Mouse (Mus musculus) embryonic fibroblast, embryonic 13.5 days (primary cell): ENCODE measurements around the gene Cct8l1. TPM values are rescaled to one million over a fixed set of nuclear protein-coding genes. Genes with fewer than 3 reads are reported as not detected.

Experiments
- H3K27ac ChIP-seq: 2 replicates; pipeline ENCODE4 v1.5.1; 2012; ENCODE audit warnings: low read length, control low read depth, inconsistent platforms; ENCODE audit not compliant: insufficient read depth
- H3K4me1 ChIP-seq: 2 replicates; pipeline ENCODE4 v1.6.1; 2011; ENCODE audit warnings: low read length; ENCODE audit not compliant: control insufficient read depth, insufficient read depth
- H3K4me3 ChIP-seq: 2 replicates; pipeline ENCODE4 v1.5.1; 2011; ENCODE audit warnings: mild to moderate bottlenecking, control low read depth, low read length; ENCODE audit not compliant: insufficient read depth
- CTCF ChIP-seq: IDR thresholded peaks from 2 replicates; pipeline ENCODE4 v1.5.1; 2011; ENCODE audit warnings: mild to moderate bottlenecking, control low read depth, low read length, moderate library complexity, borderline replicate concordance; ENCODE audit not compliant: insufficient read depth
- POLR2A ChIP-seq: IDR thresholded peaks from 2 replicates; pipeline ENCODE4 v1.6.1; 2011; ENCODE audit warnings: low read depth, mild to moderate bottlenecking, control low read depth, low read length, moderate library complexity
- polyA plus RNA-seq: library from polyadenylated mRNA; stranded (reverse); fragments of >200 nt; gene quantifications from 2 replicates; pipeline ENCODE4 v1.2.4, GENCODE M21; 2011; ENCODE audit warnings: low read depth; ENCODE audit not compliant: missing spikeins, insufficient read length

Cct8l1 gene
- polyA plus RNA-seq, 1 experiment, result not detected

DNA sequence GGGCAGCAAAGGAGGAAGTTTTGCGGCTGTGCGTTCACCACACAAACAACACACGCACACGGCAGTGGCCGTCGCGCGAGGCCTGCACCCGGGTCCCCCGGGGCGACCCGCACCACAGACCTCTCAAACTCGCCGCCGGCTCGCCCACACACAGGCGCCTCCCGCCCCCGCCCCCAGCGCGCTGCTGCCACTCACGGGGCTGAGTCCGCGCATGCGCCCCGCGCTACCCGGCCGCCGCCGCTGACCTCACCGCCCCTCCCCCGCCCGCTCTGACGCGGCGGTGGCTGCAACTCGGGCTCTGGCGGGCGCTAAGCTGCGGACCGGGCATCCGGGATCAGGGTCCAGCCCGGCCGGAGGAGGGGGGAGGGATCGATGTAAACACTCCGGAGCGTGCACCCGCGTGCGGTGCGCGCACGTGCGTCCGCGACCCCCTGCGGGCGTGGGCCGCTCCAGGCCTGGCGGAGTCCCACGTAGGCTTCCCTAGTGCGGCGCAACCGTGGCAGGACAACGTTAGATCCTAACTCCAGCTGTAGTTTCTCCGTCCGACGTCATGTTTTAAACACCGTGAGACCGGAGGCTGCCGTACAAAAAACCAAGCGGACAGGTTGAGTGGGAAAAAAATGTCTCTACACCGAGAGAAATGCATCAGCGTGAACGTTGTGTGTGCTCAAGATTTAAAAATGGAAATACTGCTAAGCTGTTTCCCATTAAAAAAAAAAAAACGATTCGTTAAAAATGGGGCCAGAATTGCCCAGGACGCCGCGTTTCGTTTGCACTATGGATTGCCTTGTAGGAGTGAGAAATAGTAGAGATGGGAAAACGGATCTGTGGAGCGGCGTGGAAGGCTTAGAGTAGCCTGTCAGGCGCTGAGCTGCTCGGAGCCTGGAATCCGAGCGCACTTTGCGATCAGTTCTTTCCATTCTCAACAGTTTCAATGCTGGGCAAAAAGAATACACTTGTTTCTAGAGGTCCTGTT is 16.2 kb upstream of the Cct8l1 start:
- H3K4me1 ChIP-seq, result peaks cover 2% of the 10 kb centered on the region; the same call in 1 of the 2 replicates
- peak overlapping the region; percentile 93 for H3K4me3 ChIP-seq
- TF ChIP-seq POLR2A (peak; percentile 55), CTCF (no peak)
- H3K27ac ChIP-seq, result peak overlapping the region; percentile 97

DNA sequence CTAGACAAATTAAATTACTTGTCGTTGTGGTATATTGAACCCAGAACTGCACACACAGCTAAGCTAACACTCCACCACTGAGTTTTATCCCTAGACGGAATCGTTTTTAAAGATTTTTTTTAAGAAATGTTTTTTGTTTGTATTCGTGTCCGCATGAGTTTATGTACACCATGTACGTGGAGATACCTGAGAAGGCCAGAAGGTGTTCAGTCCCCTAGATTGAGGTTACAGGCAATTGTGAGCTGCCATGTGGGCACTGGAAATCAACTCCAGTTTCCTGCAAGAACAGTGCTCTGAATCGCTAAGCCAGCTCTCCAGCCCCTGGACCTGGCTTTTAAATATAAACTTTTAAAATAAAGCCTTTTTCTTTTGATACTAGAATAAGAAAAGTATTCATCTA is 15.2 kb upstream of the Cct8l1 start:
- TF ChIP-seq CTCF (no peak), POLR2A (no peak)
- Histone ChIP-seq H3K4me1 (peaks cover 2% of the 10 kb centered on the region; the same call in 1 of the 2 replicates), H3K4me3 (no peak overlapping the region), H3K27ac (no peak overlapping the region)

- Histone ChIP-seq H3K4me1 (no peaks in the 10 kb centered on the region), H3K27ac (no peak overlapping the region), H3K4me3 (no peak overlapping the region)
- no peak for TF ChIP-seq POLR2A
- no peak for TF ChIP-seq CTCF
Measured at GRCm38 (mm10) chr5:25506041-25506440, 9.8 kb upstream of the Cct8l1 start.

DNA sequence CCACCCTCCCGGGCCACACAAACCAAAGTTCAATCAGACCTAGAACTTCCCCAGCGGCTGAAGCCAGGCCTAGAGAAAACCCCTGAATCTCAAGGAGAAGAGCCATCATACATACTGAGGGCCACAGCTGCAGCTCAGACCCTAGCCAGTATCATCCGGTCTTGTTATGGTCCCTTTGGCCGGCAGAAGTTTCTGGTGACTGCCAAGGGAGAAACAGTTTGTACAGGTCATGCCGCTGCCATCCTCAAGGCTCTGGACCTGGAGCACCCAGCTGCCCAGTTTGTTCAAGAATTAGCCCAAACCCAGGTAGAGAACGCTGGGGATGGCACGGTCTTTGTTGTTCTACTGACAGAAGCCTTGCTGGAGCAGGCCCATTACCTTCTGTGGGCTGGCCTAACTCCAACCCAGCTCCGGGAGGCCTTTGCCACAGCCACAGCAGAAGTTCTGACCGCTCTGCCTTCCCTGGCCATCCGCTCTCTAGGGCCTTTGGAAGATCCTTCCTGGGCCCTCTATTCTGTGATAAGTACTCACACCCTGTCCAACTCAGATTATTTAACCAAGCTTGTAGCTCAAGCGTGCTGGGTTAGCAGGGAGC is 531 bp downstream of the Cct8l1 start:
- H3K4me1 ChIP-seq, result no peaks in the 10 kb centered on the region
- TF ChIP-seq CTCF (no peak), POLR2A (no peak)
- H3K4me3 ChIP-seq, result no peak overlapping the region
- H3K27ac ChIP-seq, result no peak overlapping the region

DNA sequence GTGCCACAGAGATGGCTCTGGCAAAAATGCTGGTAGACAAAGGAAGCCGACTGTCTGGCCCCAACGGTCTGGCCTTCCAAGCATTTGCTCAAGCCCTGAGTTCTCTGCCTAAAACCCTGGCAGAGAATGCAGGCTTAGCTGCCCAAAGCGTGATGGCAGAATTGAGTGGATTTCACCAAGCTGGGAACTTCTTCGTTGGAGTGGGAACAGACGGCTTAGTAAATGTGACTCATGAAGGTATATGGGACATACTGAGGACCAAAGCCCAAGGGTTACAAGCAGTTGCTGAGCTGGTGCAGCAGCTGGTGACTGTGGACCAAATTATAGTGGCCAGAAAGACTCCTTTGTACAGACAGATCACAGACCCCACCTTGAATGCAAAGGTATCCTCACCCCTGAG is 1.7 kb downstream of the Cct8l1 start:
- no peak overlapping the region for H3K4me3 ChIP-seq
- no peak for TF ChIP-seq POLR2A
- no peak for TF ChIP-seq CTCF
- H3K4me1 ChIP-seq, result no peaks in the 10 kb centered on the region
- H3K27ac ChIP-seq, result no peak overlapping the region

DNA sequence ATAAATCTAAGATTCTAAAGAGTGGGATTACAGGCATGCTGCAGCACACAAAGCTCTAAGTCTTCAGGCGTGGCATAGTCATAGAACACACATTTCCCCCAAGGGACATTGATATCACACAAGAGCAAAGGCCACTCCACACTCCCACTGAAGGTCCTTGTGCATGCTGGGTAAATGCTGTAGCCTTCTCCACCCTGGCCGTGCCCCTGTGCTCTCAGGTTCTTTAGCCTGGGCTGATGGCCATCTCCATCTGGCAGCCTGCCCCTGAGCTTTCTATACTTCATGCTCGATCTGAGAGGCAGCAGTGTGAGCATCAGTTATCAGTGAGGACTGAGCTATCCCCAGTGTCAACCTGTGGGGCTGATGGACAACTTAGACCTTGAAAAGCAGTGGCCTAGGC is 4.0 kb downstream of the Cct8l1 start:
- Histone ChIP-seq H3K4me1 (no peaks in the 10 kb centered on the region), H3K4me3 (no peak overlapping the region), H3K27ac (no peak overlapping the region)
- TF ChIP-seq CTCF (no peak), POLR2A (no peak)

DNA sequence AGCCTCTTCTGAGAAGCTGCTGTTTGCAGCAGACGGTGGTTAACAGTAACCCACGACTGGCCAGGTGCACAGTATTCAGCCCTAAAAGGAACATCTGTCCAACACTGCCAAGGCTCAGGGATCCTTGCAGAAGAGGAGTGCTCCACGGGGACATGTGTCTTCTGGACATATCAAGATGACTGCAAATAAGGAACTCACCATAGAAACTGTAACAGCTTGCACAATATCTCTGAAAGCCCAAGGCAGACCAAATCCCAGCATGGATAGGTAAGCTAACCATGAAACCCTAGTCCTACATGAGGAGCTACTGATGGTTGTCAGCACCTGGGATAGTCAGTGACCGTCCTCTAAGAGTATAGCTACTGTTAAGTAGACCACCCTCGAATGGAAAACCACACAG is 5.6 kb downstream of the Cct8l1 start:
- no peaks in the 10 kb centered on the region for H3K4me1 ChIP-seq
- TF ChIP-seq CTCF (no peak), POLR2A (no peak)
- no peak overlapping the region for H3K27ac ChIP-seq
- no peak overlapping the region for H3K4me3 ChIP-seq

DNA sequence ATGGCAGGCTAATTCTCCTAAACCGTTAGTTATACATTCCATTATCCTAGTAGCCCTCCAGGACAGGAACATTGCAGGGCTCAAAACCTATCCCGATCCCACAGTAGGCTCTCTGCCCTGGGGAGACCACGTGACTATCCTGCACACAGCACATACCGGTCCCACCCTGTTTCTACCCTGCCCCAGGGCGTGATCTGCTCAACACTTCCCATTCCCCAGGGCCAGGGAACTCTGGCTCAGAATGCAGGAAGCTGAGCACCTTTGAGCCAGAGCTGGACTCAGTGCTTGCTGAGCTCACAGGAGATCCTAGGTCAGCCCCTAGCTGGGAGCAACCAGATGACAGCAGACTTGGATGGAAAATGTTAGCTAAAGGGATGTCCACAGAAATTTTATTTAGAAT is 10.2 kb downstream of the Cct8l1 start:
- TF ChIP-seq CTCF (no peak), POLR2A (no peak)
- H3K27ac ChIP-seq, result no peak overlapping the region
- no peak overlapping the region for H3K4me3 ChIP-seq

DNA sequence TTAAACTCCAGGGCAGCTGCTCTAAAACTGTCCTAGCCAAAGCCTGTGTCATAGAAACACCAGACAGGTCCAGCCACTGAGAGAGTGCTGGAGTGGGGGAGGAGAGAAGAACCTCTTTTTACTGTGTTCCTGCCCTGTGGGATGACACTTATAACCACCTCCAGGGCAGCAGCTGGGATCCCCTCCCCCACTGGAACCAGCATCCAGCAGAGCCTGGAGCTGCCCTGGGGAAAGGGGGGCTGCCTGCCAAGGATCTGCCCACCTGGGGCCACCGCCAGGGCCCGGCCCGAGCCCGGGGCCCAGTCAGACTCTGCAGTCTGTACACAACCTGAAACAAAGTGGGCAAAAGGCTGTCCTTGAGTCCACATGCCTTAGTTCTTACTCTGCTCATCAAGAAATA is 11.1 kb downstream of the Cct8l1 start:
- Histone ChIP-seq H3K4me1 (no peaks in the 10 kb centered on the region), H3K4me3 (no peak overlapping the region), H3K27ac (no peak overlapping the region)
- TF ChIP-seq CTCF (no peak), POLR2A (no peak)

More for the DNA sequence above, 10.2 kb downstream of the Cct8l1 start:
- no peaks in the 10 kb centered on the region for H3K4me1 ChIP-seq

- no peak for TF ChIP-seq POLR2A
- no peak for TF ChIP-seq CTCF
- Histone ChIP-seq H3K27ac (no peak overlapping the region), H3K4me1 (no peaks in the 10 kb centered on the region), H3K4me3 (no peak overlapping the region)
Measured at GRCm38 (mm10) chr5:25527971-25528370, 12.1 kb downstream of the Cct8l1 start.
